Mouse (Mus musculus) midbrain, embryonic 16.5 days (tissue): ENCODE results near the gene Eps8. TPM values are rescaled to one million over a fixed set of nuclear protein-coding genes. Genes with fewer than 3 reads are reported as not detected.
A peak's percentile ranks its signal among the peaks of the same experiment; 100 is the strongest.
"Not testable (repeated sequence)": the region's sequence is repeated elsewhere in the genome, so short reads cannot be mapped to it uniquely, and the experiment has no call there.

Source experiments
- ATAC-seq: fragments of 200-750 bp; cut with Nextera tagmentation; 2 replicates; pipeline ENCODE4 v1.8.0; 2017; ENCODE audit warnings: moderate TSS enrichment
- H3K27ac ChIP-seq: fragments of 300-500 bp; sonication (generic); 2 replicates; pipeline ENCODE4 v1.5.1; 2014; ENCODE audit warnings: mild to moderate bottlenecking, low read length, mixed read lengths
- H3K27me3 ChIP-seq: fragments of 300-500 bp; sonication (generic); 2 replicates; pipeline ENCODE4 v1.6.1; 2014; ENCODE audit warnings: low read depth, low read length, mixed read lengths; ENCODE audit not compliant: control insufficient read depth, insufficient read depth
- H3K36me3 ChIP-seq: fragments of 300-500 bp; sonication (generic); 2 replicates; pipeline ENCODE4 v1.6.1; 2014; ENCODE audit warnings: mild to moderate bottlenecking, low read length, moderate library complexity, mixed read lengths; ENCODE audit not compliant: control insufficient read depth, insufficient read depth
- H3K4me1 ChIP-seq: fragments of 300-500 bp; sonication (generic); 2 replicates; pipeline ENCODE4 v1.6.1; 2014; ENCODE audit warnings: mild to moderate bottlenecking, low read length, mixed read lengths; ENCODE audit not compliant: control insufficient read depth, insufficient read depth
- H3K4me2 ChIP-seq: fragments of 300-500 bp; sonication (generic); 2 replicates; pipeline ENCODE4 v1.6.1; 2014; ENCODE audit warnings: mild to moderate bottlenecking, low read length, mixed read lengths
- H3K4me3 ChIP-seq: fragments of 300-500 bp; sonication (generic); 2 replicates; pipeline ENCODE4 v1.5.1; 2014; ENCODE audit warnings: low read depth, mild to moderate bottlenecking, low read length, moderate library complexity, mixed read lengths
- H3K9ac ChIP-seq: fragments of 300-500 bp; sonication (generic); 2 replicates; pipeline ENCODE4 v1.6.1; 2014; ENCODE audit warnings: low read depth, low read length, mixed read lengths
- H3K9me3 ChIP-seq: fragments of 300-500 bp; sonication (generic); replicated peaks from 2 replicates; pipeline ENCODE4 v1.6.1; 2014; ENCODE audit warnings: mild to moderate bottlenecking, low read length, mixed read lengths; ENCODE audit not compliant: control insufficient read depth, poor library complexity, severe bottlenecking
- WGBS: fragments of 180-500 bp; shearing (Covaris S2); extraction: QIAGEN DNeasy Blood & Tissue Kit; methylation state at CpG from one replicate; pipeline ENCODE4 v1.1.7; 2014; 5-methylcytosine and 5-hydroxymethylcytosine counted together
- polyA plus RNA-seq: library from polyadenylated mRNA; unstranded; fragments of >200 nt; fragmentation: Nextera tagmentation; extraction: Ambion mirVana; gene quantifications from 2 replicates; pipeline ENCODE4 v1.2.1, GENCODE M21; 2015

Gene Eps8
- polyA plus RNA-seq, 1 experiment from 2014 or later = 26.4 TPM

DNA sequence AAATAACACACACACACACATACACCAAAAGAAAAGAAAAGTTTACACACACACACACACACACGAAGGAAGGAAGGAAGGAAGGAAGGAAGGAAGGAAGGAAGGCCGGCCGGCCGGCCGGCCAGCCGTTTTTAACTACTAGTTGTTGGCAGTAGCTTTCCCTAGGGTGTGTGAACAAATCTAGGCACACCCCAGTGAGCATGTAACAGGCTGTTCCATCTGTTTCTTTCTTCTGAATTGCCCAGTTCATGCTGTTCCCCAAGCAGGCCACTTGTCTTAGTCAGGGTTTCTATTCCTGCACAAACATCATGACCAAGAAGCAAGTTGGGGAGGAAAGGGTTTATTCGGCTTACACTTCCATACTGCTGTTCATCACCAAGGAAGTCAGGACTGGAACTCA is 208.6 kb downstream of the Eps8 start:
- not testable (repeated sequence) for H3K9ac ChIP-seq, H3K27ac ChIP-seq, H3K4me2 ChIP-seq, H3K27me3 ChIP-seq, ATAC-seq, H3K4me3 ChIP-seq, H3K9me3 ChIP-seq, H3K4me1 ChIP-seq
- H3K36me3 ChIP-seq = peaks cover 26% of the 10 kb centered on the region
- 89% methylated on average over 7 of the region's 7 CpGs for WGBS

- H3K9ac ChIP-seq = no peak overlapping the region
- no peak overlapping the region for H3K4me2 ChIP-seq
- H3K27ac ChIP-seq = no peak overlapping the region
- no peak for ATAC-seq
- H3K9me3 ChIP-seq = no peaks in the 10 kb centered on the region
- H3K27me3 ChIP-seq = no peaks in the 10 kb centered on the region
- H3K36me3 ChIP-seq = peaks cover 17% of the 10 kb centered on the region
- no peak overlapping the region for H3K4me3 ChIP-seq
- 92% methylated on average over 12 of the region's 12 CpGs for WGBS
- peaks cover 3% of the 10 kb centered on the region; the same call in 1 of the 2 replicates for H3K4me1 ChIP-seq
Observed at GRCm38 (mm10) chr6:137443089-137443488, 211.6 kb downstream of the Eps8 start.

DNA sequence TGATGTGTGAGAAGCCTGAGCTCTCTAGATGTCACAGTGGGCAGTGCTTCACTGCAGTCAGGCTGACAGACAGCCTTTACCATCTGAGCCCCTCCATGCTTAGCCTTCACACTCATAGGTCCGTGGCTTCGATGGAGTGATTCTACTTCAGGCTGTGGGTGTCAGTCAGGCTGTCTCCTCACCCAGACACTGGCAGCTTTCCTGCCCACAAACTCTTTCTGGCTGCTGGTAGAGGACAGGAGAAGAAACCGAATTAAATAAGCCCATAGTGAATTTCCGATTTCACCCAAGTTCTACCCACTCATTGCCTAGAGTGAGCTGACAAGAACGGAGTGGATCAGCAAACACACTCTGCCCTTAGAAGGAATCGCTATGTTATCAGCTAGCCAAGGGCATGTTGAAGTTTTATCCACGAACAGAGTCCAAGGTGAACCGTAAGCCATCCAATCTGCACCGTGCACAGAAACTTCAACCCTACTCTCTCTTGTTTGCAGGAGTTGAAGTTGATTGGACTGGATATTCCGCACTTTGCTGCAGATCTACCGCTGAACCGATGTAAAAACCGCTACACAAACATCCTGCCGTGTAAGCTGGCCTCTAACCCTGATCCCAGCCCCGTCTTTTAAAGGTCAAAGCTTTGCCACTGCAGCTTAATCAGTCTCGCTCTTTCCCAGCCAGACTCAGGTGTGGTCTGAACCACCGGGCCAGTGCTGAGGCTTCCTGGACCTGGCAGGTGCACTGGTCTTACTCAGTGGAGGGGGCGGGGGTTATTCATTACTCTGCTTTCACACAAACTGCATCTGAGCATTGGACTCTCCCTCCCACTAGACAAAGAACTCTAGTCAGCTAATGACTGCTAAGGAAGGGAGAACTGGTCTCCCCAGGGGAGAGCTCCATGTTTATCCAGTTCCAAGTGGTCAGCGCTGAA is 213.9 kb downstream of the Eps8 start:
- Histone ChIP-seq H3K4me2 (no peak overlapping the region), H3K4me1 (peaks cover 8% of the 10 kb centered on the region), H3K9ac (no peak overlapping the region), H3K4me3 (no peak overlapping the region), H3K27ac (no peak overlapping the region), H3K36me3 (peaks cover 17% of the 10 kb centered on the region), H3K9me3 (no peaks in the 10 kb centered on the region), H3K27me3 (no peaks in the 10 kb centered on the region)
- 86% methylated on average over 19 of the region's 19 CpGs for WGBS
- ATAC-seq = no peak

- peak; percentile 77 for ATAC-seq
- WGBS = 13% methylated on average over 16 of the region's 16 CpGs
- Histone ChIP-seq H3K4me3 (no peak overlapping the region), H3K27me3 (no peaks in the 10 kb centered on the region), H3K9me3 (no peaks in the 10 kb centered on the region), H3K4me2 (no peak overlapping the region), H3K27ac (0 out of 2 replicates have a peak overlapping the region, but pooled peaks have one; percentile 17), H3K36me3 (peaks cover 6% of the 10 kb centered on the region), H3K9ac (no peak overlapping the region), H3K4me1 (peaks cover 8% of the 10 kb centered on the region)
Observed at GRCm38 (mm10) chr6:137437902-137438580, 216.6 kb downstream of the Eps8 start.

DNA sequence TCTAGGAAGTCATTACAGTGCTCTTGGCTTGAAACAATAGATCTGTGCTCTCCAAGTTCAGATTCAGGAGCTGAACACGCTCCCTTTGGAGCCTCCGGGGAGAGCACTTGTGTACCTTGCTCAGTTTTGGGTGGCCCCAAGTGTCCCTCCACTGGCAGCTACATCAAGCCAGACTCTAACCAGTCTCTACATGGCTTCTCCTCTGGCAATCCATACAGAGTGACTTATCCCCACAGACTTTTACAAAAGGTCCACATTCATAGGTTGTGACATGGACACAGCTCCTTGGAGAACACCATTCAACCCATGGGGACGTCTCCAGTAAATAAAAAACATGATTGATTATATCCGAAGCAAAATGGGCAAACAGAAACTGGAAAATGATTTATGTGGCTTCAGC is 217.2 kb downstream of the Eps8 start:
- Histone ChIP-seq H3K4me1 (peaks cover 8% of the 10 kb centered on the region), H3K9me3 (no peaks in the 10 kb centered on the region), H3K36me3 (peaks cover under 1% of the 10 kb centered on the region), H3K9ac (no peak overlapping the region), H3K27me3 (no peaks in the 10 kb centered on the region), H3K4me3 (no peak overlapping the region), H3K4me2 (no peak overlapping the region), H3K27ac (no peak overlapping the region)
- ATAC-seq = no peak
- WGBS = 70% methylated on average over 4 of the region's 4 CpGs

- Histone ChIP-seq H3K36me3 (0 out of 2 replicates have a peak, but pooled peaks cover 3% of the 10 kb centered on the region), H3K27me3 (no peaks in the 10 kb centered on the region), H3K27ac (peak overlapping the region; percentile 13; the same call in 1 of the 2 replicates), H3K4me1 (peaks cover 8% of the 10 kb centered on the region), H3K9me3 (no peaks in the 10 kb centered on the region), H3K9ac (no peak overlapping the region), H3K4me2 (no peak overlapping the region), H3K4me3 (no peak overlapping the region)
- 39% methylated on average over 14 of the region's 14 CpGs for WGBS
- peak; percentile 75 for ATAC-seq
Observed at GRCm38 (mm10) chr6:137433521-137434137, 221.0 kb downstream of the Eps8 start.

Other genes with a start within 250 kb of the Eps8 start
- gene Strap, start 80.2 kb upstream of the Eps8 start, polyA plus RNA-seq = 161 and 170 TPM in 2 replicates
- 10.6 and 12.8 TPM in 2 replicates for gene Dera, start 99.7 kb upstream of the Eps8 start, polyA plus RNA-seq